Mouse (Mus musculus) erythroblast, embryonic 14.5 days (primary cell): ENCODE data around the gene Trpc4ap.

Experiments used
- GATA1 ChIP-seq: IDR thresholded peaks from 2 replicates; pipeline ENCODE4 v1.6.1; 2012; ENCODE audit warnings: low read length, inconsistent platforms, mixed read lengths
- TAL1 ChIP-seq: IDR thresholded peaks from 3 replicates; pipeline ENCODE4 v1.6.1; 2012; ENCODE audit warnings: low read length, inconsistent platforms, mixed read lengths

- TF ChIP-seq TAL1 = no peak
- no peak for TF ChIP-seq GATA1
These were observed 8.4 kb downstream of the Trpc4ap start for GRCm38 (mm10) chr2:155683821-155684220.
